Mouse (Mus musculus) limb, embryonic 12.5 days (tissue): ENCODE results near the gene Map4k1. TPM values are rescaled to one million over a fixed set of nuclear protein-coding genes. Genes with fewer than 3 reads are reported as not detected.
A peak's percentile ranks its signal among the peaks of the same experiment; 100 is the strongest.

Experiments used
- ATAC-seq: fragments of 200-750 bp; cut with Nextera tagmentation; 2 replicates; pipeline ENCODE4 v1.8.0; 2017; ENCODE audit warnings: low read depth, moderate TSS enrichment; ENCODE audit not compliant: insufficient number of reproducible peaks, insufficient read depth, low FRiP score, low TSS enrichment
- H3K27ac ChIP-seq: fragments of 300-500 bp; sonication (generic); 2 replicates; pipeline ENCODE4 v1.5.1; 2016; ENCODE audit warnings: mild to moderate bottlenecking, moderate library complexity
- H3K27me3 ChIP-seq: fragments of 300-500 bp; sonication (generic); 2 replicates; pipeline ENCODE4 v1.6.1; 2016; ENCODE audit warnings: mild to moderate bottlenecking, moderate library complexity
- H3K36me3 ChIP-seq: fragments of 300-500 bp; sonication (generic); 2 replicates; pipeline ENCODE4 v1.6.1; 2016; ENCODE audit warnings: mild to moderate bottlenecking, moderate library complexity
- H3K4me1 ChIP-seq: fragments of 300-500 bp; sonication (generic); replicated peaks from 2 replicates; pipeline ENCODE4 v1.6.1; 2016
- H3K4me2 ChIP-seq: fragments of 300-500 bp; sonication (generic); 2 replicates; pipeline ENCODE4 v1.6.1; 2016; ENCODE audit warnings: mild to moderate bottlenecking, moderate library complexity
- H3K4me3 ChIP-seq: fragments of 300-500 bp; sonication (generic); replicated peaks from 2 replicates; pipeline ENCODE4 v1.5.1; 2016; ENCODE audit warnings: mild to moderate bottlenecking
- H3K9ac ChIP-seq: fragments of 300-500 bp; sonication (generic); replicated peaks from 2 replicates; pipeline ENCODE4 v1.6.1; 2016; ENCODE audit warnings: mild to moderate bottlenecking, moderate library complexity
- H3K9me3 ChIP-seq: fragments of 300-500 bp; sonication (generic); 2 replicates; pipeline ENCODE4 v1.6.1; 2016; ENCODE audit warnings: mild to moderate bottlenecking, moderate library complexity
- WGBS: fragments of 180-500 bp; shearing (Covaris S2); methylation state at CpG from one replicate; pipeline ENCODE4 v1.1.7; 2016; 5-methylcytosine and 5-hydroxymethylcytosine counted together
- polyA plus RNA-seq: library from polyadenylated mRNA; unstranded; fragments of >200 nt; fragmentation: Nextera tagmentation; extraction: Ambion mirVana; gene quantifications from 2 replicates; pipeline ENCODE4 v1.2.1, GENCODE M21; 2016

The Map4k1 gene
- polyA plus RNA-seq, 1 experiment from 2014 or later = 10.9 TPM

- H3K9me3 ChIP-seq = no peaks in the 10 kb centered on the region
- no peak overlapping the region for H3K4me2 ChIP-seq
- H3K36me3 ChIP-seq = no peaks in the 10 kb centered on the region; the same call in 1 of the 2 replicates
- 87% methylated on average over 6 of the region's 6 CpGs for WGBS
- H3K4me1 ChIP-seq = no peaks in the 10 kb centered on the region
- ATAC-seq = no peak
- no peak overlapping the region for H3K27ac ChIP-seq
- no peaks in the 10 kb centered on the region for H3K27me3 ChIP-seq
- no peak overlapping the region for H3K9ac ChIP-seq
- no peak overlapping the region for H3K4me3 ChIP-seq
Observed at GRCm38 (mm10) chr7:29028761-29029160, 46.9 kb downstream of the Map4k1 start.

DNA sequence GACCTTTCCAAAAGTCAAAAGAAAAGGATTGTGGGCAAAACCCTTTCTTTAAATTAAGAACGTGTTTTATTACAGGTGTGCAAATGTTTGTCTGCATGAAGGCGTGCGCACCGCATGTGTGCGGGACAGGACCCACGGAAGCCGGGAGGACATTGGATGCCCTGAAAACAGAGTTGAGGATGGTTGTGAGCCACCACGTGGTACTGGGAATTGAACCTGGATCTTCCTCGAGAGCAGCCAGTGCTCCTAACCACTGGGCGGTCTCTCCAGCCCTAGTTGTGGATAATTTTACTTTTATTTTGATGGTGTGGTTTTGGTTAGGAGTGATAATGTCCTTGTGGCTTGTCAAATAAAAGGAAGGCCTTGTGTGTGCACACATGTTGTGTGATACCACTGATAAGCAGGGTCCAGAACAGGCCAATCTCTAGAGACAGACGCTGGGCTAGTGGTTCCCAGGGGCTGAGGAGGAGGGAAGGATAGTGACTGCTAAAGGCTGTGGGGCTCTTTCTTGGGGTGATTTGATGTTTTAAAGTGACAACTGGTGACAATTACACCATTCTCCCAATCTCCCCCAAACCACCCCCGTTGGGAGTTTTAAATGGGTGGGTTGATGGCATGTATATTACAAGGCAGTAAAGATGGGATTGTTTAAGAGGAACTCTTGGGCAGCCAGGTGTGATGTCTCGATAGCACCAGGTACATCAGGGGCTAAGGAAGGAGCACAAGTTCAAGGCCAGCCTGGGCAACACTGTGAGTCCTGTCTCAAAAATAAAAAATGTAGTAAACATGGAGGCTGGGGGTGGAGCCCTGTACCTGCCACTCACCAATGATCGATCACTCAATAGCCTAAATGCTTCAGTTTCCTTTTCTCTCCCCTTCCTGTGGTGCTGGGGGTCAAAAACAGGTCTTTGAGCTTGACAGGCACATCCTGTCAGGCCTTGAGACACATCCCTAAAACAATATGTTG lies 48.1 kb downstream of the Map4k1 start:
- H3K27me3 ChIP-seq = no peaks in the 10 kb centered on the region
- H3K4me3 ChIP-seq = no peak overlapping the region
- ATAC-seq = no peak
- WGBS = 88% methylated on average over 14 of the region's 14 CpGs
- H3K9me3 ChIP-seq = no peaks in the 10 kb centered on the region
- H3K27ac ChIP-seq = no peak overlapping the region
- H3K4me1 ChIP-seq = no peaks in the 10 kb centered on the region
- no peak overlapping the region for H3K9ac ChIP-seq
- no peaks in the 10 kb centered on the region; the same call in 1 of the 2 replicates for H3K36me3 ChIP-seq
- no peak overlapping the region for H3K4me2 ChIP-seq

DNA sequence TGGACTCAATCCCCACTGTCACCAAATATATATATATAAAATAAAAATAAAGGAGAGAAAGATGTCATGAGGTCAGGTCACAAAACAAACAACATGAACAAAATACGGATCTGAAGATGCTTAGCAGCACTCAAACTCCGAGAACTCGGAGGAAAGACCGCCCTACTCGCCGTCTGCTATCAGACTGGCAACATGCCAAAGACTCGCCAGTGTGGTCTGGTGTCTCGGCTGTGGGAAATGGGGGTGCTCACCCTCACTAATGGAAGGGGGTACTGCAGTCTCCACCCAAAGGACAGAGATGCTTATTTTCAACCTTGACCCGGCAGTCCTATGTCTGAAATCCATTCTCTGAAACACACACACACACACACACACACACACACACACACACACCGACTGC lies 49.8 kb downstream of the Map4k1 start:
- no peaks in the 10 kb centered on the region for H3K27me3 ChIP-seq
- H3K36me3 ChIP-seq = no peaks in the 10 kb centered on the region; the same call in 1 of the 2 replicates
- H3K9ac ChIP-seq = no peak overlapping the region
- no peaks in the 10 kb centered on the region for H3K9me3 ChIP-seq
- no peaks in the 10 kb centered on the region for H3K4me1 ChIP-seq
- H3K4me3 ChIP-seq = no peak overlapping the region
- H3K27ac ChIP-seq = no peak overlapping the region
- no peak for ATAC-seq
- H3K4me2 ChIP-seq = no peak overlapping the region
- WGBS = 90% methylated on average over 10 of the region's 10 CpGs

DNA sequence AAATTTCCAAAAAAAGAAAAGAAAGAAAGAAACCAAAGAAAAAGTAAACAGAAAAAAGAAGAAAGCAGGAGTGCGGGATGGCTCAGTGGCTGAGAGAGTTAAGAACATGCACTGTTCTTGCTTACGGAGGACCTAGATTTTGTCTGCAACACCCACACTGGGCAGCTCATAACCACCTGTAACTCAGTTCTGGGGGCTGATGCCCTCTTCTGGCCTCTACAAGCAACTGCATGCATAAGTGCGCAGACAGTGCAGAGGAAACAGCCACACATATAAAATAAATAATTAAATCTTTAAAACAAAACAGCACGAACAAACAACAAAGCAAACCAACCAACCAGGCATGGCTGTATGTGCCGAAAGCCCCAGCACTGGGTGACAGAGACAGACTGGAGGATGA lies 50.8 kb downstream of the Map4k1 start:
- Histone ChIP-seq H3K4me1 (no peaks in the 10 kb centered on the region), H3K4me3 (no peak overlapping the region), H3K9me3 (no peaks in the 10 kb centered on the region), H3K4me2 (no peak overlapping the region), H3K27me3 (no peaks in the 10 kb centered on the region), H3K9ac (no peak overlapping the region), H3K27ac (no peak overlapping the region), H3K36me3 (no peaks in the 10 kb centered on the region; the same call in 1 of the 2 replicates)
- ATAC-seq = no peak
- WGBS = 82% methylated on average over 5 of the region's 5 CpGs

GRCm38 (mm10) chr7:29037261-29037660 lies 55.4 kb downstream of the Map4k1 start:
- Histone ChIP-seq H3K27me3 (no peaks in the 10 kb centered on the region), H3K4me3 (no peak overlapping the region), H3K4me1 (peaks cover 10% of the 10 kb centered on the region), H3K27ac (no peak overlapping the region), H3K9ac (no peak overlapping the region), H3K36me3 (no peaks in the 10 kb centered on the region), H3K4me2 (no peak overlapping the region), H3K9me3 (no peaks in the 10 kb centered on the region)
- no peak for ATAC-seq
- WGBS = 85% methylated on average over 6 of the region's 6 CpGs

- Histone ChIP-seq H3K27me3 (no peaks in the 10 kb centered on the region), H3K27ac (peak overlapping the region; percentile 72; the same call in 1 of the 2 replicates), H3K4me1 (peaks cover 16% of the 10 kb centered on the region), H3K4me2 (peak overlapping the region; percentile 80), H3K4me3 (peak overlapping the region; percentile 48), H3K36me3 (no peaks in the 10 kb centered on the region), H3K9me3 (no peaks in the 10 kb centered on the region), H3K9ac (peak overlapping the region; percentile 65; the same call in 1 of the 2 replicates)
- peak; percentile 57 for ATAC-seq
- under 1% methylated on average over 11 of the region's 11 CpGs for WGBS
Observed at GRCm38 (mm10) chr7:29039604-29039984, 57.7 kb downstream of the Map4k1 start.

DNA sequence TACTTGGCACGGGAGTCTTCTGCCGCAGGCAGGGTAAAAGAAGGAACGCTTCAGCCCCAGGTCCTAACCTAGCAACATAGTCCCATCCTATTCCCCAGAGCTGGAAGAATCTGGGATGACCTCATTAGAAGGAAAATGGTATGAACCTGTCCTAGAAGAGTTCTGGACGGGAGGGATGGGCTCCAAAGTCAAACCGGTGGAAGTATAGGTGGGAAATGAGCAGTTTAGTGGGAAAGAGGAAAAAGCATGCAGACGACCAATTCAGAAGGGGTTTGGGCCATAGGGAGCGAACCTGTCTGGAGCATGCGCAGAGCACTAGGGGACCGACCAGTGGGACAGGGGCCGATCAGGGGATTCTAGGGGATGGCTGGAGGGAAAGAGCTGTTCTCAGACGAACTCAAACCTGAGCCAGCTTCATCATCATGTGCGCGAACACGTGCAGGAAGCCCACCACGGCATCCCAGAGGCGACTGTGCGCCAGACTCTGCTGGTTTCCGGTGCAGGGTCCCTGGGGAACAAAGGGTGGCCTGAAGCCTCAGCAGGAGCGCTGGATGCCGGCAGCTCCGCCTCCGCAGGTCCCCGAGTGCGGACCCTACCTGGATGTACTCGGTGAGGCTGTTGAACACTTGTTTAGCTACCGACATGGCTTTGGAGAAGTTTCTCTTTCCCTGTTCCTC lies 58.3 kb downstream of the Map4k1 start:
- Histone ChIP-seq H3K9ac (peak overlapping the region; percentile 65), H3K36me3 (no peaks in the 10 kb centered on the region), H3K27me3 (no peaks in the 10 kb centered on the region), H3K4me2 (peak overlapping the region; percentile 80), H3K4me1 (peaks cover 16% of the 10 kb centered on the region), H3K9me3 (no peaks in the 10 kb centered on the region), H3K27ac (peak overlapping the region; percentile 72), H3K4me3 (peak overlapping the region; percentile 48)
- peak; percentile 70; the same call in 1 of the 2 replicates for ATAC-seq
- WGBS = 2% methylated on average over 26 of the region's 26 CpGs

- 83% methylated on average over 5 of the region's 5 CpGs for WGBS
- no peaks in the 10 kb centered on the region; the same call in 1 of the 2 replicates for H3K27me3 ChIP-seq
- ATAC-seq = no peak
- H3K27ac ChIP-seq = no peak overlapping the region
- peaks cover 16% of the 10 kb centered on the region for H3K4me1 ChIP-seq
- no peak overlapping the region for H3K9ac ChIP-seq
- no peaks in the 10 kb centered on the region for H3K36me3 ChIP-seq
- H3K4me2 ChIP-seq = peak overlapping the region; percentile 80; the same call in 1 of the 2 replicates
- no peaks in the 10 kb centered on the region for H3K9me3 ChIP-seq
- H3K4me3 ChIP-seq = no peak overlapping the region
Observed at GRCm38 (mm10) chr7:29041194-29041593, 59.3 kb downstream of the Map4k1 start.

GRCm38 (mm10) chr7:29043016-29043673 lies 61.3 kb downstream of the Map4k1 start:
- Histone ChIP-seq H3K9ac (no peak overlapping the region), H3K36me3 (no peaks in the 10 kb centered on the region), H3K27ac (no peak overlapping the region), H3K4me2 (0 out of 2 replicates have a peak overlapping the region, but pooled peaks have one; percentile 21), H3K9me3 (peaks cover 2% of the 10 kb centered on the region; the same call in 1 of the 2 replicates), H3K4me1 (peaks cover 16% of the 10 kb centered on the region), H3K4me3 (no peak overlapping the region), H3K27me3 (no peaks in the 10 kb centered on the region; the same call in 1 of the 2 replicates)
- ATAC-seq = no peak
- WGBS = 74% methylated on average over 19 of the region's 19 CpGs

DNA sequence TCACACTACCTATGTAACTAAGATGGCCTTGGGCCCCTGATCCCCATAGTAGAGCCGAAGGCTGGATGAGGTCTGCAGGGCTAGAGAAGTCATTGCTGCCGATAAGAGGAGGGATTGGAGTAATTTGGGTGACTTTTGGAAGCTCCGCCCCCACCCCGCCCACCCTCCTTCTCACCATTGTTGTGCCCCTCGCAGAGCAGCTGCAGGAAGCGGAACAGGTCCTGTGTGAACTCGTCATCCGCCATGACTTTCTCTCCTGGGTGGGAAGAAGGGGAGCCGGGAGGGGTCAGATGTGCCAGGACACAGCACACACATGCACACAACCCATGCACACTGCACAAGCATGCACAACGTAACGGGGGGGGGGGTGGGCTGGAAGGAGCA lies 61.8 kb downstream of the Map4k1 start:
- Histone ChIP-seq H3K4me2 (peak overlapping the region; percentile 21), H3K9ac (no peak overlapping the region), H3K27me3 (no peaks in the 10 kb centered on the region; the same call in 1 of the 2 replicates), H3K36me3 (no peaks in the 10 kb centered on the region), H3K4me3 (no peak overlapping the region), H3K27ac (no peak overlapping the region), H3K9me3 (peaks cover 5% of the 10 kb centered on the region; the same call in 1 of the 2 replicates), H3K4me1 (peaks cover 16% of the 10 kb centered on the region)
- no peak for ATAC-seq
- 44% methylated on average over 11 of the region's 11 CpGs for WGBS

- Histone ChIP-seq H3K4me2 (peak overlapping the region; percentile 21), H3K9ac (no peak overlapping the region), H3K36me3 (no peaks in the 10 kb centered on the region), H3K4me3 (no peak overlapping the region), H3K4me1 (peaks cover 16% of the 10 kb centered on the region), H3K27ac (no peak overlapping the region), H3K27me3 (no peaks in the 10 kb centered on the region; the same call in 1 of the 2 replicates), H3K9me3 (peaks cover 5% of the 10 kb centered on the region; the same call in 1 of the 2 replicates)
- WGBS = 53% methylated on average over 9 of the region's 9 CpGs
- ATAC-seq = no peak
Observed at GRCm38 (mm10) chr7:29044302-29044701, 62.5 kb downstream of the Map4k1 start.
